Mouse (Mus musculus) Patski (cell line): Measurements from ENCODE around the gene Spdye4b. TPM values are rescaled to one million over a fixed set of nuclear protein-coding genes. Genes with fewer than 3 reads are reported as not detected.

Experiments
- ATAC-seq: fragments of 100-300 bp; one replicate; pipeline ENCODE4 v1.8.0; 2021
- CTCF ChIA-PET: fragments of 350-600 bp; sonication (Branson Sonifier 250); formaldehyde crosslinking; loops from one replicate; lab custom pipeline; 2022; ENCODE audit warnings: inconsistent platforms; lab: Charles Lee
- POLR2A ChIA-PET: fragments of 350-600 bp; sonication (Branson Sonifier 250); formaldehyde crosslinking; loops from one replicate; lab custom pipeline; 2022; ENCODE audit warnings: antibody characterized with exemption, inconsistent platforms; lab: Charles Lee
- DNase-seq: peaks from one replicate; pipeline ENCODE4 v3.0.0-alpha.2; 2011; ENCODE audit warnings: low read depth, low spot score
- H3K27me3 ChIP-seq: fragments of 371-371 bp; one replicate; pipeline ENCODE4 v1.5.1; 2021
- CTCF ChIP-seq: fragments of 100-300 bp; IDR thresholded peaks from one replicate; pipeline ENCODE4 v1.5.1; 2021
- in situ Hi-C: fragments of 300-500 bp; cut with MboI; formaldehyde crosslinking; loops from 3 replicates; pipeline ENCODE4 v1.11.1; 2018; ENCODE audit warnings: low pct_unique_long_range_greater_than_20kb, mixed read lengths
- polyA plus RNA-seq: library from polyadenylated mRNA; unstranded; gene quantifications from one replicate; pipeline ENCODE4 v1.2.3, GENCODE M21; 2021

The Spdye4b gene
- polyA plus RNA-seq, 1 experiment from 2014 or later = not detected

DNA sequence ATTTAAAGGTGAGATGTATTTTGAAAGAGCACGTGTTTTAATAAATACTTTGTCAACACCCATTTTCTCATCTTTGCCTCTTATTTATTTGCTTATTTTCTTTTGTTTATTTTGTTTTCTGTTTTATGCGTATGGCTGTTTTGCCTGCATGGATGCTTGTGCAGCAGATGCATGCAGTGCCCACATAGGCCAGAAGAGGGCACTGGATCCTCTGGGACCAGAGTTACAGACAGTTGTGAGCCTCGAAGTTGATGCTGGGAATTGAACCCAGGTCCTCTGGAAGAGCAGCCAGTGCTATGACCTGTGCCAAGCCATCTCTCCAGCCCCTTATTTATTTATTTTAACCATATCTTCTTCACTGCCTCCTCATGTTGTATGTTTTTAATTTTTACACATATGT, 24.2 kb downstream of the Spdye4b start:
- H3K27me3 ChIP-seq = no peaks in the 10 kb centered on the region
- peak; percentile 60 for TF ChIP-seq CTCF
- DNase-seq (no peak), ATAC-seq (no peak)
- in situ Hi-C loops = no loop called here
- ChIA-PET POLR2A (no interaction called here), CTCF (no interaction called here)

- in situ Hi-C loops = no loop called here
- peaks cover 10% of the 10 kb centered on the region for H3K27me3 ChIP-seq
- ATAC-seq (no peak), DNase-seq (no peak)
- no peak for TF ChIP-seq CTCF
- CTCF ChIA-PET = no interaction called here
- POLR2A ChIA-PET = no interaction called here
These were observed 33.0 kb downstream of the Spdye4b start for GRCm38 (mm10) chr5:143213832-143214231.

DNA sequence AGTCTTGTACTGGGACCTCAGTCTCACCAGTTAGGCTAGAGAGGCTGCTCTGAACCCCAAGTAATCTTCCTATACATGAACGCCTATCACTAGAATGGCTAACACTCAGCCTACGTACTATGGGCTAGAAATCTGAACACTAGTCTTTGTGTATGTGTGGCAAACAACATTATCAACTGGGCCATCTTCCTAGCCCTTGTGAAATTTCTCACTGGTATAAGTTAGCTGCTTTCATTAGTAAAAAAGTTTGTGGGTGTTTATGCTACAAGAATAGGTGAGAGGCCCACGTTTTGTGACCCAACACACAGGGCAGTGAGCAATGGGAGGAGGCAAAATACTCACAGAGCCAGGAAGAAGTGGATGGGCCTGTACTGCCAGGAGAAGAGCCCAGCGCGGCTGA, 40.2 kb downstream of the Spdye4b start:
- ChIA-PET CTCF (no interaction called here), POLR2A (no interaction called here)
- no peak for DNase-seq
- TF ChIP-seq CTCF = no peak
- no peak for ATAC-seq
- no peaks in the 10 kb centered on the region for H3K27me3 ChIP-seq
- in situ Hi-C loops = no loop called here

GRCm38 (mm10) chr5:143222287-143222686, 41.5 kb downstream of the Spdye4b start:
- DNase-seq (no peak), ATAC-seq (no peak)
- POLR2A ChIA-PET = no interaction called here
- in situ Hi-C loops = no loop called here
- no peak for TF ChIP-seq CTCF
- CTCF ChIA-PET = no interaction called here
- no peaks in the 10 kb centered on the region for H3K27me3 ChIP-seq

GRCm38 (mm10) chr5:143226790-143227189, 46.0 kb downstream of the Spdye4b start, which contains the start of gene Spdye4a:
Gene Spdye4a (minus strand): TSS chr5:143226890.
- ChIA-PET POLR2A (no interaction called here), CTCF (no interaction called here)
- no peak for TF ChIP-seq CTCF
- no peak for ATAC-seq
- in situ Hi-C loops = no loop called here
- H3K27me3 ChIP-seq = no peaks in the 10 kb centered on the region
- DNase-seq = no peak

DNA sequence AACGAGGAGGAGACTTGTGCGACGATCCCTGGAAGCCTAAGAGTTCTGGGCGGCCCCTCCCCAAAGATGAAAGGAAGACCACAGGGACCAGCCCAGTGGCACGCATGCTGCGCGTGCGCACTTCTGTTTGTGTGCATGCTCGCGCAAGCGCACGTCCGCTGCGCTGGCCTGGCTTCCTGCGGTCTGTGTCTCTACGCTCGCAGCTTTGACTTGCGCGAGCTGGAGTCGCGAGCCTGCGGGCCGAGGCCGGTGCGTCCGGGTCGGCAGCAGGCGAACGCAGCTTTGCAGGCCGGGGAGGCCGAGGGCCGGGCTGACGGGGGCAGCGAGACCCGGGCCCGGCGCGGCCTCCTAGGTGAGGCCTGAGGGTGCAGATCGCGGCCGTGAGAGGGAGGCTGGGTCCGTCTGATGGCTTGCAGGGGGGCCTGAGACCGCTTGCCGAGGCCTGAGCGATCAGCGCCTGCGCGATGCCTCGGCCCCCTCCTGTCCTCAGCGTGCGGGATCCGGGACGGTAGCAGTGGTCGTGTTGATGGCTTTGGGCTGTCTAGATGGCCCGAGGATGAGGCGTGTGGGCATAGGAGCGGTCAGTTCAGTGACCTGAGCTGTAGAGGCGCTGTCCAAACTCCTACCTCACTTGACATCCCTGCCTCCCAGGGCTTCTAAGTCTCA, 54.3 kb downstream of the Spdye4b start, which contains the start of gene Zfp12:
Gene Zfp12 (plus strand): TSS at position 136 of the 666 bp plus-strand sequence.
- peak; percentile 86 for ATAC-seq
- POLR2A ChIA-PET = interaction anchor here (0.6 to 1.7 kb wide), 3 partner anchors 37 to 55 kb away, joined by 3 to 6 read pairs (median 3); partner anchors contain the start of genes Rbak and Spdye4b
- CTCF ChIA-PET = interaction anchor here (1.0 to 1.5 kb wide), 3 partner anchors 36 to 46 kb away, joined by 3 to 4 read pairs (median 3); no protein-coding TSS in a partner anchor

GRCm38 (mm10) chr5:143236036-143236435, 55.2 kb downstream of the Spdye4b start:
- DNase-seq (no peak), ATAC-seq (no peak)
- CTCF ChIA-PET = no interaction called here
- H3K27me3 ChIP-seq = no peaks in the 10 kb centered on the region
- in situ Hi-C loops = loop anchor here (5.0 kb wide), 2 partner anchors 54 to 61 kb away; partner anchors contain the start of genes Rbak and Spdye4b
- no peak for TF ChIP-seq CTCF
- POLR2A ChIA-PET = interaction anchor here (0.6 kb wide), 1 partner anchor 36 kb away, joined by 3 read pairs; no protein-coding TSS in a partner anchor

More for the DNA sequence above, 54.3 kb downstream of the Spdye4b start, which contains the start of gene Zfp12:
- DNase-seq = peak; percentile 77
- peak; percentile 80 for TF ChIP-seq CTCF
- no peaks in the 10 kb centered on the region for H3K27me3 ChIP-seq
- in situ Hi-C loops = loop anchor here (5.0 kb wide), 2 partner anchors 53 to 62 kb away; partner anchors contain the start of genes Rbak and Spdye4b

DNA sequence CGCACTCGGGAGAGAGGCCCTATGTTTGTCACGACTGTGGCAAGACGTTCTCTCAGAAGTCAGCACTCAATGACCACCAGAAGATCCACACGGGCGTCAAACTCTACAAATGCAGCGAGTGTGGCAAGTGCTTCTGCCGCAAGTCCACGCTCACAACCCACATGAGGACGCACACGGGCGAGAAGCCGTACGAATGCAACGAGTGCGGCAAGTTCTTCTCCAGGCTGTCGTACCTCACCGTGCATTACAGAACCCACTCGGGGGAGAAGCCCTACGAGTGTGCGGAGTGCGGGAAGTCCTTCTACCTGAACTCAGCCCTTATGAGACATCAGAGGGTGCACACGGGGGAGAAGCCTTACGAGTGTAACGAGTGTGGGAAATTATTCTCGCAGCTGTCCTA, 64.1 kb downstream of the Spdye4b start:
- no peak for DNase-seq
- no peak for ATAC-seq
- no peaks in the 10 kb centered on the region for H3K27me3 ChIP-seq
- ChIA-PET CTCF (no interaction called here), POLR2A (no interaction called here)
- TF ChIP-seq CTCF = no peak
- in situ Hi-C loops = no loop called here

DNA sequence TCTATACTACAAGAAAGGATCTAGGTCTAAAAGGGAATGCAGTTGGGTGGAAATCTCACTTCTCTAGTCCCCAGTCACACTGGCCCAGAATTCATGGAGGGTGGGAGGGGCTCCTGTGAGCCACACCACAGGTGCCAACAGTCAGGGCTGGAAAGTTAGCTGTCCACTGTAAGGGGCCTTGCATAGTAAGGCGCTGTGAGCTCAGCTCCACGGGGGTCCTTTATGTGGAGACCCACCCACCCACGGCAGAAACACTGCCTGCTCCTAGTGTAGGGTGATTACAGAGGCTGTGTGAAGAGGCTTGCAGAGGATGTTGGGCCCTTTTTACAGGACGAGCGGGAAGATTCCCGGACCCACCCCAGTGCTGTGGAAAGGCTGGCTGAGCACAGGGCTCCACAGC, 71.2 kb downstream of the Spdye4b start:
- POLR2A ChIA-PET = no interaction called here
- no peak for TF ChIP-seq CTCF
- CTCF ChIA-PET = no interaction called here
- no peak for DNase-seq
- no peaks in the 10 kb centered on the region for H3K27me3 ChIP-seq
- in situ Hi-C loops = no loop called here
- no peak for ATAC-seq

- ATAC-seq (no peak), DNase-seq (no peak)
- no peak for TF ChIP-seq CTCF
- ChIA-PET CTCF (no interaction called here), POLR2A (interaction anchor here (0.9 kb wide), 1 partner anchor 19 kb away, joined by 3 read pairs; no protein-coding TSS in a partner anchor)
- H3K27me3 ChIP-seq = no peaks in the 10 kb centered on the region
- in situ Hi-C loops = no loop called here
These were observed 72.0 kb downstream of the Spdye4b start for GRCm38 (mm10) chr5:143252791-143253185.
